Mouse (Mus musculus) spleen, postnatal 10 days (tissue): ENCODE measurements around the gene Mfsd2a.
A peak's percentile ranks its signal among the peaks of the same experiment; 100 is the strongest.

Experiments used
- DNase-seq, 2 experiments: peaks; one replicate each; pipeline ENCODE4 v3.0.0; 2021 to 2022; ENCODE audit warnings: low spot score in 2 of 2

Gene Mfsd2a

GRCm38 (mm10) chr4:122935466-122936099 is 25.4 kb downstream of the Mfsd2a start:
- DNase-seq: no peak

GRCm38 (mm10) chr4:122933857-122934256 is 27.1 kb downstream of the Mfsd2a start:
- DNase-seq: peak in 1 of 2 experiments; percentile 66

GRCm38 (mm10) chr4:122933051-122933591 is 27.9 kb downstream of the Mfsd2a start:
- DNase-seq: no peak

GRCm38 (mm10) chr4:122932239-122932978 is 28.6 kb downstream of the Mfsd2a start:
- DNase-seq: no peak

GRCm38 (mm10) chr4:122930939-122931590 is 29.9 kb downstream of the Mfsd2a start:
- DNase-seq: no peak

- no peak for DNase-seq
These were observed 37.3 kb downstream of the Mfsd2a start for GRCm38 (mm10) chr4:122923392-122924344.

GRCm38 (mm10) chr4:122922841-122923240 is 38.1 kb downstream of the Mfsd2a start:
- DNase-seq: no peak

GRCm38 (mm10) chr4:122915985-122916384 is 45.0 kb downstream of the Mfsd2a start:
- DNase-seq: no peak

- no peak for DNase-seq
These were observed 46.8 kb downstream of the Mfsd2a start for GRCm38 (mm10) chr4:122914186-122914585.

GRCm38 (mm10) chr4:122912613-122913012 is 48.4 kb downstream of the Mfsd2a start:
- peak in 1 of 2 experiments; percentile 36 for DNase-seq

GRCm38 (mm10) chr4:122910577-122910976 is 50.4 kb downstream of the Mfsd2a start:
- DNase-seq: peak in 1 of 2 experiments; percentile 45

GRCm38 (mm10) chr4:122909572-122910189 is 51.3 kb downstream of the Mfsd2a start:
- DNase-seq: no peak

- no peak for DNase-seq
These were observed 55.6 kb downstream of the Mfsd2a start for GRCm38 (mm10) chr4:122905359-122905758.

- no peak for DNase-seq
These were observed 57.3 kb downstream of the Mfsd2a start for GRCm38 (mm10) chr4:122903709-122904108.

- DNase-seq: peak in 1 of 2 experiments; percentile 50
These were observed 58.8 kb downstream of the Mfsd2a start for GRCm38 (mm10) chr4:122902156-122902555.

- peak; percentile 23 to 75 for DNase-seq
These were observed 62.7 kb downstream of the Mfsd2a start for GRCm38 (mm10) chr4:122898313-122898712.

- no peak for DNase-seq
These were observed 63.2 kb downstream of the Mfsd2a start for GRCm38 (mm10) chr4:122897750-122898149.
